Mouse (Mus musculus): ENCODE data around the gene Cip2a. TPM values are rescaled to one million over a fixed set of nuclear protein-coding genes. Genes with fewer than 3 reads are reported as not detected.

Gene Cip2a
- polyA plus RNA-seq, 1 experiment from 2014 or later = 5.5 TPM

- Histone ChIP-seq H3K4me2 (replicated peaks; ENCODE audit: low read depth) (no peak overlapping the region), H3K4me1 (replicated peaks; ENCODE audit: control insufficient read depth, insufficient read depth) (no peaks in the 10 kb centered on the region), H3K4me3 (ENCODE audit: low read depth, low read length) (no peak overlapping the region), H3K9ac (ENCODE audit: low read length) (no peak overlapping the region), H3K27me3 (ENCODE audit: control insufficient read depth, insufficient read depth, low read length) (no peaks in the 10 kb centered on the region), H3K36me3 (ENCODE audit: control insufficient read depth, insufficient read depth, low read length) (no peaks in the 10 kb centered on the region), H3K27ac (replicated peaks) (no peak overlapping the region), H3K9me3 (ENCODE audit: control insufficient read depth, low read length) (no peaks in the 10 kb centered on the region)
- TF ChIP-seq CTCF (IDR thresholded peaks at IDR 0.05; ENCODE audit: low read depth) (no peak), EP300 (optimal IDR thresholded peaks at IDR 0.05) (no peak)
- ATAC-seq (ENCODE audit: low FRiP score, low TSS enrichment) (no peak), DNase-seq (ENCODE audit: low spot score) (no peak)
- WGBS = 66% methylated on average over 4 of the region's 4 CpGs
Observed at GRCm38 (mm10) chr16:49037771-49038170, 43.8 kb downstream of the Cip2a start.

GRCm38 (mm10) chr16:49040554-49041221 lies 46.7 kb downstream of the Cip2a start:
- DNase-seq (ENCODE audit: low spot score) = no peak
- ATAC-seq (ENCODE audit: low FRiP score, low TSS enrichment) = no peak

GRCm38 (mm10) chr16:49049214-49049613 lies 55.2 kb downstream of the Cip2a start:
- ATAC-seq (ENCODE audit: low FRiP score, low TSS enrichment) = no peak
- no peak overlapping the region for H3K4me2 ChIP-seq (replicated peaks; ENCODE audit: low read depth)

More at GRCm38 (mm10) chr16:49040554-49041221, 46.7 kb downstream of the Cip2a start:
- no peak overlapping the region for H3K4me3 ChIP-seq (ENCODE audit: low read depth, low read length)
- 78% methylated on average over 3 of the region's 3 CpGs for WGBS
- no peaks in the 10 kb centered on the region for H3K4me1 ChIP-seq (replicated peaks; ENCODE audit: control insufficient read depth, insufficient read depth)
- no peak overlapping the region for H3K27ac ChIP-seq (replicated peaks)
- no peaks in the 10 kb centered on the region for H3K9me3 ChIP-seq (ENCODE audit: control insufficient read depth, low read length)
- no peaks in the 10 kb centered on the region for H3K36me3 ChIP-seq (ENCODE audit: control insufficient read depth, insufficient read depth, low read length)
- H3K4me2 ChIP-seq (replicated peaks; ENCODE audit: low read depth) = no peak overlapping the region
- H3K9ac ChIP-seq (ENCODE audit: low read length) = no peak overlapping the region
- H3K27me3 ChIP-seq (ENCODE audit: control insufficient read depth, insufficient read depth, low read length) = no peaks in the 10 kb centered on the region
- TF ChIP-seq EP300 (optimal IDR thresholded peaks at IDR 0.05) = no peak
- no peak for TF ChIP-seq CTCF (IDR thresholded peaks at IDR 0.05; ENCODE audit: low read depth)

GRCm38 (mm10) chr16:49057186-49057585 lies 63.2 kb downstream of the Cip2a start, which contains the start of gene Myh15:
Myh15 (plus strand) TSS chr16:49057486.
- Histone ChIP-seq H3K4me2 (replicated peaks; ENCODE audit: low read depth) (no peak within 1 kb of the TSS), H3K27me3 (ENCODE audit: control insufficient read depth, insufficient read depth, low read length) (no peaks in the 10 kb centered on the region), H3K9me3 (ENCODE audit: control insufficient read depth, low read length) (no peaks in the 10 kb centered on the region), H3K27ac (replicated peaks) (no peak within 1 kb of the TSS), H3K36me3 (ENCODE audit: control insufficient read depth, insufficient read depth, low read length) (no peaks in the 10 kb centered on the region), H3K4me1 (replicated peaks; ENCODE audit: control insufficient read depth, insufficient read depth) (no peaks in the 10 kb centered on the region), H3K4me3 (ENCODE audit: low read depth, low read length) (no peak within 1 kb of the TSS), H3K9ac (ENCODE audit: low read length) (no peak within 1 kb of the TSS)
- DNase-seq (ENCODE audit: low spot score) (no peak), ATAC-seq (ENCODE audit: low FRiP score, low TSS enrichment) (no peak)
- TF ChIP-seq EP300 (optimal IDR thresholded peaks at IDR 0.05) (no peak), CTCF (IDR thresholded peaks at IDR 0.05; ENCODE audit: low read depth) (no peak)
- WGBS = 91% methylated on average over 1 of the region's 1 CpGs

More at GRCm38 (mm10) chr16:49049214-49049613, 55.2 kb downstream of the Cip2a start:
- no peaks in the 10 kb centered on the region for H3K4me1 ChIP-seq (replicated peaks; ENCODE audit: control insufficient read depth, insufficient read depth)
- no peak for DNase-seq (ENCODE audit: low spot score)
- H3K9ac ChIP-seq (ENCODE audit: low read length) = no peak overlapping the region
- H3K9me3 ChIP-seq (ENCODE audit: control insufficient read depth, low read length) = no peaks in the 10 kb centered on the region
- no peaks in the 10 kb centered on the region for H3K36me3 ChIP-seq (ENCODE audit: control insufficient read depth, insufficient read depth, low read length)
- no peak overlapping the region for H3K27ac ChIP-seq (replicated peaks)
- H3K27me3 ChIP-seq (ENCODE audit: control insufficient read depth, insufficient read depth, low read length) = no peaks in the 10 kb centered on the region
- H3K4me3 ChIP-seq (ENCODE audit: low read depth, low read length) = no peak overlapping the region
- TF ChIP-seq EP300 (optimal IDR thresholded peaks at IDR 0.05) (no peak), CTCF (IDR thresholded peaks at IDR 0.05; ENCODE audit: low read depth) (no peak)

Other genes with a start within 250 kb of the Cip2a start
- 0.06 TPM in 1 of 2 replicates, not detected in the other for gene Trat1, start 222.2 kb upstream of the Cip2a start, polyA plus RNA-seq (2015; fragmentation: Nextera tagmentation; extraction: Ambion mirVana)
- gene Retnlb, start 177.3 kb upstream of the Cip2a start, polyA plus RNA-seq (2015; fragmentation: Nextera tagmentation; extraction: Ambion mirVana) = not detected in 2 replicates
- not detected in 2 replicates for gene Retnla, start 151.6 kb upstream of the Cip2a start, polyA plus RNA-seq (2015; fragmentation: Nextera tagmentation; extraction: Ambion mirVana)
- gene Retnlg, start 121.6 kb upstream of the Cip2a start, polyA plus RNA-seq (2015; fragmentation: Nextera tagmentation; extraction: Ambion mirVana) = 1.2 and 1.3 TPM in 2 replicates
- 4.2 and 4.4 TPM in 2 replicates for gene Dzip3, start within 50 bp of the Cip2a start, polyA plus RNA-seq (2015; fragmentation: Nextera tagmentation; extraction: Ambion mirVana)
- gene Myh15, start 63.3 kb downstream of the Cip2a start, polyA plus RNA-seq (2015; fragmentation: Nextera tagmentation; extraction: Ambion mirVana) = not detected in 2 replicates